Mouse (Mus musculus) cortical plate, adult 2 months (tissue): ENCODE measurements at regions not wholly inside any gene's neighbourhood (a gene's known extent, or its start where the extent isn't known, plus 50 kb on each side); places are given as distances from the start of the nearest gene placed in this dataset.

ENCODE experiments used
- CTCF ChIP-seq: fragments of 200-500 bp; IDR thresholded peaks from 2 replicates; pipeline ENCODE4 v1.5.1; 2011; ENCODE audit warnings: mild to moderate bottlenecking, control low read depth, low read length; ENCODE audit not compliant: insufficient read depth; ENCODE audit errors: extremely low read depth
- POLR2A ChIP-seq: fragments of 200-500 bp; IDR thresholded peaks from 2 replicates; pipeline ENCODE4 v1.6.1; 2011; ENCODE audit warnings: mild to moderate bottlenecking, low read length, control low read depth; ENCODE audit not compliant: insufficient read depth; ENCODE audit errors: extremely low read depth

DNA sequence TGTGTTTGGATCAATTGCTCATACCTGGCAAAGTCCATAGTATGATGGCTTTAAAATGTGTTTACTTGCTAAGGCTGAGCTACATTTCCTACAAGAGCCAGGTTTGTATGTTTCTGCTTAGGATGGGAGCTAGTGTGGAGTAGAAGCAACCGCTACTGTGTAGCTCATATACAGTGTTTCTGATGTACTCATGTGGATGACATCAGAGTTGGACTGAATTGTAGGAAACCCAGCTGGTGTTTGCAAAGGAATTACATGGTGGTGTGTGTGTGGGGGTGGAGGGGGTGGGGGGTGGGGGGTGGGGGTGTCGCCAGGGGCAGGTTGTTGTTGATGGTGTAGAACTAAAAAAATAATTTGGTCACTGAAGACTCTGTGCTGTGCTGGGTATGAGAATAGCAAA lies 208.7 kb upstream of the Tmtc4 start:
- no peak for TF ChIP-seq CTCF
- TF ChIP-seq POLR2A = no peak
